Mouse (Mus musculus) left cerebral cortex, adult 2 months (tissue): ENCODE data around the gene Gm42688. TPM values are rescaled to one million over a fixed set of nuclear protein-coding genes. Genes with fewer than 3 reads are reported as not detected.

ENCODE experiments used
- DNase-seq, 2 experiments: peaks; one replicate each; pipeline ENCODE4 v3.0.0; 2021 to 2022; ENCODE audit warnings: low spot score in 2 of 2, mixed read lengths in 1 of 2; ENCODE audit errors: extremely low spot score in 1 of 2
- H3K27ac ChIP-seq: fragments of 200-600 bp; 2 replicates; pipeline ENCODE4 v1.8.1; 2022
- H3K4me3 ChIP-seq: fragments of 200-600 bp; 2 replicates; pipeline ENCODE4 v1.8.1; 2022
- CTCF ChIP-seq: fragments of 200-600 bp; IDR thresholded peaks from 2 replicates; pipeline ENCODE4 v1.8.1; 2022; ENCODE audit warnings: antibody characterized with exemption, mild to moderate bottlenecking, moderate library complexity
- intact Hi-C: fragments of 180-260 bp; cut with DNase I; formaldehyde crosslinking; loops from one replicate; pipeline ENCODE4 v1.15.1; 2025
- total RNA-seq, 2 experiments: library from RNA; stranded (reverse); gene quantifications; 2 replicates each; pipeline ENCODE4 v1.2.3; 2021

The Gm42688 gene
- total RNA-seq, 2 experiments from 2014 or later: 4.6 to 6.9 TPM

- no peak for TF ChIP-seq CTCF
- H3K27ac ChIP-seq: no peak overlapping the region
- intact Hi-C loops: loop anchor here (10.0 kb wide), 1 partner anchor 645 kb away; the partner anchor contains the start of gene Vax2
- no peak overlapping the region for H3K4me3 ChIP-seq
- DNase-seq: no peak
Measured at GRCm38 (mm10) chr6:83069488-83070246, 31.8 kb upstream of the Gm42688 start.

- TF ChIP-seq CTCF: no peak
- DNase-seq: no peak
- Histone ChIP-seq H3K4me3 (no peak within 1 kb of the TSS), H3K27ac (no peak within 1 kb of the TSS)
- intact Hi-C loops: loop anchor here (10.0 kb wide), 1 partner anchor 645 kb away; the partner anchor contains the start of gene Vax2
Measured at GRCm38 (mm10) chr6:83070247-83070310, 31.3 kb upstream of the Gm42688 start, which contains the start of gene Tlx2. Gene Tlx2, minus strand, starts transcription at chr6:83070293.

GRCm38 (mm10) chr6:83070311-83071219 lies 30.9 kb upstream of the Gm42688 start:
- Histone ChIP-seq H3K4me3 (no peak overlapping the region), H3K27ac (no peak overlapping the region)
- intact Hi-C loops: loop anchor here (10.0 kb wide), 1 partner anchor 644 kb away; the partner anchor contains the start of gene Vax2
- DNase-seq: peak in 1 of 2 experiments; percentile 43
- no peak for TF ChIP-seq CTCF

GRCm38 (mm10) chr6:83071220-83071619 lies 30.2 kb upstream of the Gm42688 start:
- no peak overlapping the region for H3K4me3 ChIP-seq
- no peak for TF ChIP-seq CTCF
- DNase-seq: no peak
- H3K27ac ChIP-seq: no peak overlapping the region
- intact Hi-C loops: loop anchor here (10.0 kb wide), 1 partner anchor 644 kb away; the partner anchor contains the start of gene Vax2

- H3K27ac ChIP-seq: no peak overlapping the region
- no peak for DNase-seq
- H3K4me3 ChIP-seq: no peak overlapping the region
- no peak; the same call in 1 of the 2 replicates for TF ChIP-seq CTCF
- intact Hi-C loops: loop anchor here (10.0 kb wide), 1 partner anchor 640 kb away; the partner anchor contains the start of gene Vax2
Measured at GRCm38 (mm10) chr6:83074979-83075378, 26.4 kb upstream of the Gm42688 start.

- DNase-seq: peak; percentile 39 to 56
- H3K4me3 ChIP-seq: peak within 1 kb of the TSS; percentile 84
- no peak for TF ChIP-seq CTCF
- intact Hi-C loops: loop anchor here (1.0 to 10.0 kb wide), 4 partner anchors 23 to 637 kb away; partner anchors contain the start of genes Aup1, Ccdc142, Gm42688 and Vax2
- peak within 1 kb of the TSS; percentile 100 for H3K27ac ChIP-seq
Measured at GRCm38 (mm10) chr6:83077630-83078323, 23.6 kb upstream of the Gm42688 start, which contains the start of gene Pcgf1. Gene Pcgf1, plus strand, starts transcription at chr6:83077869.

- peak; percentile 99 for DNase-seq
- TF ChIP-seq CTCF: peak; percentile 63
- intact Hi-C loops: loop anchor here (1.0 to 10.0 kb wide), 4 partner anchors 22 to 636 kb away; partner anchors contain the start of genes Aup1, Ccdc142, Gm42688 and Vax2
- Histone ChIP-seq H3K4me3 (peak overlapping the region; percentile 84), H3K27ac (peak overlapping the region; percentile 100)
Measured at GRCm38 (mm10) chr6:83078324-83078858, 23.0 kb upstream of the Gm42688 start.

GRCm38 (mm10) chr6:83080210-83080609 lies 21.2 kb upstream of the Gm42688 start:
- Histone ChIP-seq H3K4me3 (no peak overlapping the region), H3K27ac (no peak overlapping the region)
- intact Hi-C loops: no loop called here
- no peak for DNase-seq
- TF ChIP-seq CTCF: no peak

- DNase-seq: no peak
- Histone ChIP-seq H3K27ac (no peak overlapping the region), H3K4me3 (no peak overlapping the region)
- intact Hi-C loops: no loop called here
- no peak for TF ChIP-seq CTCF
Measured at GRCm38 (mm10) chr6:83083497-83083896, 17.9 kb upstream of the Gm42688 start.

- Histone ChIP-seq H3K27ac (no peak overlapping the region), H3K4me3 (no peak overlapping the region)
- intact Hi-C loops: no loop called here
- DNase-seq: no peak
- TF ChIP-seq CTCF: no peak
Measured at GRCm38 (mm10) chr6:83084477-83084876, 16.9 kb upstream of the Gm42688 start.

GRCm38 (mm10) chr6:83086121-83087035 lies 15.0 kb upstream of the Gm42688 start, which contains the start of gene Lbx2:
Gene Lbx2, plus strand, starts transcription at chr6:83086367.
- no peak for DNase-seq
- intact Hi-C loops: no loop called here
- H3K4me3 ChIP-seq: no peak within 1 kb of the TSS
- no peak within 1 kb of the TSS for H3K27ac ChIP-seq
- TF ChIP-seq CTCF: no peak
